Mouse (Mus musculus) liver, embryonic 14.5 days (tissue): ENCODE measurements around the gene Sfxn4. TPM values are rescaled to one million over a fixed set of nuclear protein-coding genes. Genes with fewer than 3 reads are reported as not detected.
"Not testable (repeated sequence)": the region's sequence is repeated elsewhere in the genome, so short reads cannot be mapped to it uniquely, and the experiment has no call there.

Source experiments
- ATAC-seq: fragments of 200-750 bp; cut with Nextera tagmentation; 2 replicates; pipeline ENCODE4 v1.8.0; 2017; ENCODE audit warnings: moderate number of reproducible peaks, mild to moderate bottlenecking, moderate library complexity; ENCODE audit not compliant: insufficient read depth
- DNase-seq, 3 experiments: peaks; one replicate each; pipeline ENCODE4 v3.0.0-alpha.2; 2012 to 2013; ENCODE audit warnings: low read depth in 3 of 3, low spot score in 3 of 3
- H3K27ac ChIP-seq: fragments of 300-500 bp; sonication (generic); 2 replicates; pipeline ENCODE4 v1.5.1; 2014; ENCODE audit warnings: moderate library complexity, mild to moderate bottlenecking, control low read depth, inconsistent platforms
- H3K27me3 ChIP-seq: fragments of 300-500 bp; sonication (generic); 2 replicates; pipeline ENCODE4 v1.6.1; 2014; ENCODE audit warnings: mild to moderate bottlenecking, low read length, moderate library complexity; ENCODE audit not compliant: control insufficient read depth, insufficient read depth
- H3K36me3 ChIP-seq: fragments of 300-500 bp; sonication (generic); replicated peaks from 2 replicates; pipeline ENCODE4 v1.6.1; 2014; ENCODE audit warnings: low read depth; ENCODE audit not compliant: control insufficient read depth, insufficient read depth
- H3K4me1 ChIP-seq, 2 experiments: fragments of 200-500 bp in 1 of 2; fragments of 300-500 bp in 1 of 2; sonication (generic) in 1 of 2; replicated peaks; 2 replicates each; pipeline ENCODE4 v1.6.1; 2012 to 2014; ENCODE audit warnings: antibody characterized with exemption in 1 of 2, inconsistent platforms in 1 of 2, low read length in 1 of 2; ENCODE audit not compliant: control insufficient read depth in 2 of 2, insufficient read depth in 2 of 2
- H3K4me2 ChIP-seq: fragments of 300-500 bp; sonication (generic); 2 replicates; pipeline ENCODE4 v1.6.1; 2014; ENCODE audit warnings: low read depth, mild to moderate bottlenecking, control low read depth, moderate library complexity
- H3K4me3 ChIP-seq, 2 experiments: fragments of 200-500 bp in 1 of 2; fragments of 300-500 bp in 1 of 2; sonication (generic) in 1 of 2; 2 replicates each; pipeline ENCODE4 v1.5.1; 2012 to 2014; ENCODE audit warnings: low read depth in 2 of 2, low read length in 2 of 2, mild to moderate bottlenecking in 2 of 2, control low read depth in 1 of 2, inconsistent platforms in 1 of 2, moderate library complexity in 1 of 2; ENCODE audit not compliant: insufficient read depth in 1 of 2
- H3K9ac ChIP-seq: fragments of 300-500 bp; sonication (generic); replicated peaks from 2 replicates; pipeline ENCODE4 v1.6.1; 2014; ENCODE audit warnings: mild to moderate bottlenecking, control low read depth, moderate library complexity
- H3K9me3 ChIP-seq: fragments of 300-500 bp; sonication (generic); 2 replicates; pipeline ENCODE4 v1.6.1; 2016; ENCODE audit warnings: low read length, mixed read lengths; ENCODE audit not compliant: control insufficient read depth
- CTCF ChIP-seq: IDR thresholded peaks from 2 replicates; pipeline ENCODE4 v1.5.1; 2016; ENCODE audit warnings: antibody characterized with exemption, low read depth, control low read depth
- EP300 ChIP-seq: IDR thresholded peaks from 2 replicates; pipeline ENCODE4 v1.6.1; 2016; ENCODE audit warnings: antibody characterized with exemption, low read depth
- WGBS: fragments of 180-500 bp; shearing (Covaris S2); extraction: QIAGEN DNeasy Blood & Tissue Kit; methylation state at CpG from one replicate; pipeline ENCODE4 v1.1.7; 2014; ENCODE audit not compliant: insufficient replicate concordance; 5-methylcytosine and 5-hydroxymethylcytosine counted together
- polyA plus RNA-seq, 2 experiments: library from polyadenylated mRNA; depleted of rRNA in 1 of 2; stranded (reverse) in 1 of 2; unstranded in 1 of 2; fragments of >200 nt; fragmentation: Nextera tagmentation in 1 of 2; extraction: Ambion mirVana in 1 of 2; gene quantifications; 2 replicates each; pipeline versions ENCODE4 v1.2.1 to v1.2.3; 2012 to 2014

The Sfxn4 gene
- polyA plus RNA-seq, 2 experiments, result 0.98 to 1.2 TPM

GRCm38 (mm10) chr19:60874064-60874694 is 12.9 kb upstream of the Sfxn4 start, which contains the start of gene Prdx3:
Gene Prdx3 (minus strand): TSS chr19:60874556.
- H3K9ac ChIP-seq, result peak within 1 kb of the TSS; percentile 90
- H3K4me1 ChIP-seq, result peaks cover 22% of the 10 kb centered on the region in 2 experiments
- peak within 1 kb of the TSS; percentile 80 for H3K4me2 ChIP-seq
- no peaks in the 10 kb centered on the region for H3K27me3 ChIP-seq
- H3K27ac ChIP-seq, result peak within 1 kb of the TSS; percentile 95
- peak within 1 kb of the TSS; percentile 92 to 96 for H3K4me3 ChIP-seq
- DNase-seq, result peak; percentile 92 to 94 (median 93)
- no peaks in the 10 kb centered on the region for H3K9me3 ChIP-seq
- TF ChIP-seq EP300, result no peak
- peak; percentile 46; the same call in 1 of the 2 replicates for TF ChIP-seq CTCF
- peaks cover 35% of the 10 kb centered on the region for H3K36me3 ChIP-seq
- peak; percentile 91 for ATAC-seq
- WGBS, result under 1% methylated on average over 28 of the region's 28 CpGs

- Histone ChIP-seq H3K4me1 (peaks cover 22% of the 10 kb centered on the region in 2 experiments), H3K9ac (peak overlapping the region; percentile 90), H3K27ac (peak overlapping the region; percentile 95), H3K36me3 (peaks cover 42% of the 10 kb centered on the region), H3K9me3 (no peaks in the 10 kb centered on the region), H3K4me2 (peak overlapping the region; percentile 80), H3K4me3 (peak overlapping the region; percentile 92 to 96), H3K27me3 (no peaks in the 10 kb centered on the region)
- TF ChIP-seq EP300 (no peak), CTCF (no peak)
- 1% methylated on average over 4 of the region's 4 CpGs for WGBS
- no peak for ATAC-seq
- no peak for DNase-seq
Observed at GRCm38 (mm10) chr19:60873501-60873900, 12.2 kb upstream of the Sfxn4 start.

GRCm38 (mm10) chr19:60872272-60872671 is 11.0 kb upstream of the Sfxn4 start:
- Histone ChIP-seq H3K9me3 (no peaks in the 10 kb centered on the region), H3K36me3 (peaks cover 52% of the 10 kb centered on the region), H3K9ac (peak overlapping the region; percentile 90), H3K4me1 (peaks cover 22% of the 10 kb centered on the region in 2 experiments), H3K27me3 (no peaks in the 10 kb centered on the region), H3K27ac (peak overlapping the region; percentile 95), H3K4me3 (peak overlapping the region; percentile 92 to 96), H3K4me2 (peak overlapping the region; percentile 80)
- WGBS, result 3% methylated on average over 1 of the region's 1 CpGs
- ATAC-seq (peak; percentile 72), DNase-seq (peak in 2 of 3 experiments; percentile 70 to 78)
- TF ChIP-seq CTCF (no peak), EP300 (peak; percentile 94)

GRCm38 (mm10) chr19:60871366-60871765 is 10.1 kb upstream of the Sfxn4 start:
- Histone ChIP-seq H3K27me3 (no peaks in the 10 kb centered on the region), H3K4me2 (peak overlapping the region; percentile 80), H3K9ac (peak overlapping the region; percentile 90), H3K4me3 (peak overlapping the region; percentile 92 to 96), H3K27ac (peak overlapping the region; percentile 95), H3K36me3 (peaks cover 60% of the 10 kb centered on the region), H3K4me1 (peaks cover 22% of the 10 kb centered on the region in 2 experiments), H3K9me3 (no peaks in the 10 kb centered on the region)
- WGBS, result 75% methylated on average over 5 of the region's 5 CpGs
- DNase-seq (no peak), ATAC-seq (no peak)
- TF ChIP-seq EP300 (no peak), CTCF (no peak)

- Histone ChIP-seq H3K4me1 (peaks cover 22% of the 10 kb centered on the region in 2 experiments), H3K4me3 (no peak overlapping the region), H3K9ac (no peak overlapping the region), H3K36me3 (peaks cover 65% of the 10 kb centered on the region), H3K27me3 (no peaks in the 10 kb centered on the region), H3K9me3 (no peaks in the 10 kb centered on the region), H3K27ac (no peak overlapping the region), H3K4me2 (peak overlapping the region; percentile 80)
- no peak for ATAC-seq
- TF ChIP-seq CTCF, result peak; percentile 44; the same call in 1 of the 2 replicates
- no peak for TF ChIP-seq EP300
- DNase-seq, result no peak
- WGBS, result 63% methylated on average over 1 of the region's 1 CpGs
Observed at GRCm38 (mm10) chr19:60870489-60870888, 9.2 kb upstream of the Sfxn4 start.

- H3K9ac ChIP-seq, H3K27me3 ChIP-seq, H3K4me3 ChIP-seq, H3K9me3 ChIP-seq, H3K27ac ChIP-seq, H3K4me1 ChIP-seq, ATAC-seq, H3K4me2 ChIP-seq, DNase-seq: not testable (repeated sequence)
- WGBS, result 91% methylated on average over 4 of the region's 4 CpGs
- peaks cover 74% of the 10 kb centered on the region for H3K36me3 ChIP-seq
Observed at GRCm38 (mm10) chr19:60866169-60866568, 4.9 kb upstream of the Sfxn4 start.
